9 mouse cellular contexts compared by ENCODE assay signal in genomic region chrX:6400398-6401020, GRCm38 (mm10). TPM values are rescaled to one million over a fixed set of nuclear protein-coding genes. Genes with fewer than 3 reads are reported as not detected.
DNase-seq lines count a peak whose midpoint lies in the region; ATAC-seq and TF ChIP-seq lines count a peak whose summit lies in the region.
"Had no signal": no experiment of that assay in that cellular context is flagged by ENCODE, and none has a peak within 500 bp of the region (broad histone marks: within the 10 kb centered on the region; RNA-seq: fewer than 3 reads in every experiment).

No protein-coding gene starts in this region.

- H3K9ac ChIP-seq in embryonic facial prominence, embryonic 15.5 days: peak overlapping the region; percentile 39
- H3K9ac ChIP-seq in limb, embryonic 14.5 days (ENCODE audit: low read depth, low read length, severe bottlenecking): peak overlapping the region; percentile 68
- H3K9ac ChIP-seq in neural tube, embryonic 13.5 days: peak overlapping the region; percentile 74

- 16% methylated on average over 44 of the region's 49 CpGs for WGBS in embryonic facial prominence, embryonic 15.5 days
- 20% methylated on average over 14 of the region's 49 CpGs for WGBS in limb, embryonic 14.5 days
- 20% methylated on average over 33 of the region's 49 CpGs for WGBS in neural tube, embryonic 13.5 days

- no peak for TF ChIP-seq POLR2A in limb, embryonic 14.5 days (IDR thresholded peaks at IDR 0.05; ENCODE audit: borderline replicate concordance, extremely low read depth, insufficient read depth, insufficient read length)

- peak overlapping the region; percentile 48 for H3K4me2 ChIP-seq in embryonic facial prominence, embryonic 15.5 days (replicated peaks)
- H3K4me2 ChIP-seq in limb, embryonic 14.5 days (replicated peaks; ENCODE audit: low read depth, low read length, severe bottlenecking): peak overlapping the region; percentile 46
- H3K4me2 ChIP-seq in neural tube, embryonic 13.5 days: peak overlapping the region; percentile 65

- peak overlapping the region; percentile 61 for H3K4me3 ChIP-seq in embryonic facial prominence, embryonic 15.5 days (replicated peaks)
- H3K4me3 ChIP-seq in limb, embryonic 14.5 days (replicated peaks; ENCODE audit: low read length): peak overlapping the region; percentile 57
- peak overlapping the region; percentile 59 for H3K4me3 ChIP-seq in neural tube, embryonic 13.5 days

- H3K27me3 ChIP-seq in embryonic facial prominence, embryonic 15.5 days: no peaks in the 10 kb centered on the region
- H3K27me3 ChIP-seq in limb, embryonic 14.5 days (ENCODE audit: control insufficient read depth, insufficient read depth, low read length): no peaks in the 10 kb centered on the region
- no peaks in the 10 kb centered on the region for H3K27me3 ChIP-seq in neural tube, embryonic 13.5 days
- H3K27me3 ChIP-seq: CH12.LX had no signal

- H3K9me3 ChIP-seq in embryonic facial prominence, embryonic 15.5 days (replicated peaks): no peaks in the 10 kb centered on the region
- no peaks in the 10 kb centered on the region for H3K9me3 ChIP-seq in limb, embryonic 14.5 days (ENCODE audit: control insufficient read depth, low read length)
- no peaks in the 10 kb centered on the region for H3K9me3 ChIP-seq in neural tube, embryonic 13.5 days

- intact Hi-C loops in heart, postnatal 25 days (cut with DNase I): no loop called here

- no peaks in the 10 kb centered on the region for H3K36me3 ChIP-seq in embryonic facial prominence, embryonic 15.5 days
- H3K36me3 ChIP-seq in limb, embryonic 14.5 days (ENCODE audit: control insufficient read depth, insufficient read depth, low read length): no peaks in the 10 kb centered on the region
- no peaks in the 10 kb centered on the region for H3K36me3 ChIP-seq in neural tube, embryonic 13.5 days

- ATAC-seq in frontal cortex, adult (ENCODE audit: low TSS enrichment): peak; percentile 66
- peak; percentile 44 for ATAC-seq in embryonic facial prominence, embryonic 15.5 days (ENCODE audit: insufficient number of reproducible peaks, low FRiP score, low TSS enrichment, low read depth)
- ATAC-seq in limb, embryonic 14.5 days (ENCODE audit: low FRiP score, low read depth): no peak
- peak; percentile 64 for ATAC-seq in neural tube, embryonic 13.5 days (ENCODE audit: low read depth)

- peaks cover 4% of the 10 kb centered on the region; the same call in 1 of the 2 replicates for H3K4me1 ChIP-seq in embryonic facial prominence, embryonic 15.5 days
- H3K4me1 ChIP-seq in limb, embryonic 14.5 days (ENCODE audit: control insufficient read depth, insufficient read depth, low read length): peaks cover 7% of the 10 kb centered on the region
- H3K4me1 ChIP-seq in neural tube, embryonic 13.5 days (replicated peaks): peaks cover 8% of the 10 kb centered on the region; the same call in 1 of the 2 replicates

- no peak for DNase-seq in frontal cortex, postnatal 14 days (ENCODE audit: low spot score in 2 of 2)
- peak; percentile 49 for DNase-seq in adrenal gland, adult 2 months
- DNase-seq in heart, postnatal 25 days (ENCODE audit: low spot score): peak; percentile 7
- DNase-seq in limb, embryonic 14.5 days (ENCODE audit: low spot score): peak; percentile 29
- DNase-seq in c-Kit-positive CD71-positive TER-119-positive erythroid progenitor cells, embryonic 14.5 days (ENCODE audit: low spot score): no peak

- peak overlapping the region; percentile 85 for H3K27ac ChIP-seq in embryonic facial prominence, embryonic 15.5 days (replicated peaks)
- H3K27ac ChIP-seq in limb, embryonic 14.5 days (replicated peaks; ENCODE audit: low read depth, low read length): peak overlapping the region; percentile 84
- peak overlapping the region; percentile 71 for H3K27ac ChIP-seq in neural tube, embryonic 13.5 days (replicated peaks)

RNA-seq across cellular contexts. Expression of gene Shroom4, which starts 0.9 kb away (rescaled TPM):
- 10 to 100 TPM; 17.5 to 18.9 TPM for total RNA-seq in adrenal gland, adult 2 months (2021)
- polyA plus RNA-seq in adrenal gland, adult 2 months (2012; rRNA removed): 4.2 and 4.5 TPM in 2 replicates
- polyA plus RNA-seq in embryonic facial prominence, embryonic 15.5 days (2015; fragmentation: Nextera tagmentation; extraction: Ambion mirVana): 4.9 TPM in 2 replicates
- total RNA-seq in heart, postnatal 25 days (2021): 10 to 100 TPM; 15.8 to 18.3 TPM
- polyA plus RNA-seq in limb, embryonic 14.5 days (2012; rRNA removed): 6.8 and 8.1 TPM in 2 replicates
- 7.3 and 10.1 TPM in 2 replicates for polyA plus RNA-seq in limb, embryonic 14.5 days (2014; fragmentation: Nextera tagmentation; extraction: Ambion mirVana)
- 1.6 and 2.2 TPM in 2 replicates for polyA plus RNA-seq in neural tube, embryonic 13.5 days (2015; fragmentation: Nextera tagmentation; extraction: Ambion mirVana)

Comparison
In these comparisons a context has a peak if more than half of its experiments do, and no peak if none do; other contexts are left out.
1. DNase-seq: peak in adrenal gland, adult 2 months (single experiment), heart, postnatal 25 days (single experiment) and limb, embryonic 14.5 days (single experiment); none in frontal cortex, postnatal 14 days (0 of 2) and c-Kit-positive CD71-positive TER-119-positive erythroid progenitor cells, embryonic 14.5 days (single experiment).
2. Peak in every context shown above with its lines, with median percentiles within 50 percentile points of each other: H3K27ac ChIP-seq, H3K4me2 ChIP-seq, H3K4me3 ChIP-seq and H3K9ac ChIP-seq.